Mouse (Mus musculus) small intestine, adult 2 months (tissue): ENCODE data around the gene Cilp.
A peak's percentile ranks its signal among the peaks of the same experiment; 100 is the strongest.

Experiments used
- CTCF ChIP-seq: fragments of 200-500 bp; IDR thresholded peaks from 2 replicates; pipeline ENCODE4 v1.5.1; 2012; ENCODE audit warnings: low read depth, mild to moderate bottlenecking, control low read depth, inconsistent platforms, low read length, moderate library complexity, mixed read lengths; ENCODE audit not compliant: insufficient replicate concordance, insufficient read length; ENCODE audit errors: extremely low read depth
- POLR2A ChIP-seq: fragments of 200-500 bp; IDR thresholded peaks from 2 replicates; pipeline ENCODE4 v1.6.1; 2012; ENCODE audit warnings: low read depth, mild to moderate bottlenecking, control low read depth, inconsistent platforms, low read length, moderate library complexity

- peak; percentile 36; the same call in 1 of the 2 replicates for TF ChIP-seq CTCF
- TF ChIP-seq POLR2A, result no peak
These were observed 18.3 kb downstream of the Cilp start for GRCm38 (mm10) chr9:65283301-65283700.
